Mouse (Mus musculus) brain, embryonic 14.5 days (tissue): ENCODE data around the gene Fbxo22.

ENCODE experiments used
- CTCF ChIP-seq: fragments of 200-500 bp; IDR thresholded peaks from 2 replicates; pipeline ENCODE4 v1.5.1; 2012; ENCODE audit warnings: inconsistent platforms, mild to moderate bottlenecking, moderate library complexity, borderline replicate concordance; ENCODE audit not compliant: insufficient read depth, insufficient read length; ENCODE audit errors: extremely low read depth
- POLR2A ChIP-seq: fragments of 200-500 bp; IDR thresholded peaks from 2 replicates; pipeline ENCODE4 v1.6.1; 2012; ENCODE audit warnings: mild to moderate bottlenecking, inconsistent platforms, borderline replicate concordance; ENCODE audit not compliant: poor library complexity, insufficient read depth, insufficient read length, severe bottlenecking; ENCODE audit errors: extremely low read depth

DNA sequence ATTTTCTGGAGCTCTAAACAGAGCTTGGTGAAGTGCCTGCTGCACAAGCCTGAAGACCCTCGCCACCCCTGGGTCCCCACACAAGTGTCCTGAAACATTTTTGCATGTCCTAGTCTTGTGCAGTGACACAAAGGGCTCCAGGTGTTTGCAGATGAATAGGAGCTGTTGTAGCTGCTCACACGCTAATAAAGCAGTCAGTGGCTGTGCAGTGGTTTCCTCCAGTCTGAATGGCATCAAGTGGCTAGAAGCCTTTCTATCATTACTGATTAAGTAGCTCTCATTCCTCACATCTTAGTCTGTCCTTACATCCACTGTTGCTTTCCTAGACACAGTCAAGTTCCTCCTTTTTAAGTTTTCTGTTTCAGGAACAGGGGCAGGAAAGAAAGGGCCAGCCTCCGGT is 6.9 kb downstream of the Fbxo22 start:
- no peak for TF ChIP-seq CTCF
- TF ChIP-seq POLR2A = no peak
